ENCODE assay signal across 8 mouse cellular contexts in genomic region chr2:167188315-167189207, GRCm38 (mm10). TPM values are rescaled to one million over a fixed set of nuclear protein-coding genes. Genes with fewer than 3 reads are reported as not detected.
A peak's percentile ranks its signal among the peaks of the same experiment; 100 is the strongest.
DNase-seq lines count a peak whose midpoint lies in the region; ATAC-seq lines count a peak whose summit lies in the region.

No protein-coding gene starts in this region.

- H3K36me3 ChIP-seq in embryonic facial prominence, embryonic 10.5 days (replicated peaks), result no peaks in the 10 kb centered on the region; the same call in 1 of the 2 replicates
- no peaks in the 10 kb centered on the region for H3K36me3 ChIP-seq in heart, embryonic 12.5 days
- no peaks in the 10 kb centered on the region for H3K36me3 ChIP-seq in kidney, embryonic 15.5 days

- 14% methylated on average over 81 of the region's 83 CpGs for WGBS in embryonic facial prominence, embryonic 10.5 days
- WGBS in heart, embryonic 12.5 days, result 12% methylated on average over 76 of the region's 83 CpGs
- WGBS in kidney, embryonic 15.5 days, result 13% methylated on average over 72 of the region's 83 CpGs

- peak; percentile 59 to 60 for DNase-seq in left cerebral cortex, postnatal 36 days (ENCODE audit: low spot score in 2 of 2)
- DNase-seq in left cerebral cortex, adult 9 months (ENCODE audit: low spot score in 2 of 2), result no peak
- DNase-seq in embryonic facial prominence, embryonic 10.5 days (ENCODE audit: low spot score), result peak; percentile 88
- peak; percentile 83 for DNase-seq in lung, postnatal 36 days
- peak; percentile 86 for DNase-seq in retina, postnatal 1 day
- peak; percentile 86 for DNase-seq in urinary bladder, postnatal 14 days (ENCODE audit: low spot score)

- peak overlapping the region; percentile 90 for H3K4me2 ChIP-seq in heart, embryonic 12.5 days
- peak overlapping the region; percentile 90 for H3K4me2 ChIP-seq in kidney, embryonic 15.5 days

- H3K27ac ChIP-seq in embryonic facial prominence, embryonic 10.5 days (replicated peaks), result no peak overlapping the region
- H3K27ac ChIP-seq in heart, embryonic 12.5 days (ENCODE audit: poor library complexity, severe bottlenecking), result no peak overlapping the region
- peak overlapping the region; percentile 41; the same call in 1 of the 2 replicates for H3K27ac ChIP-seq in kidney, embryonic 15.5 days

- H3K4me3 ChIP-seq in embryonic facial prominence, embryonic 10.5 days, result peak overlapping the region; percentile 63
- peak overlapping the region; percentile 58 for H3K4me3 ChIP-seq in heart, embryonic 12.5 days
- H3K4me3 ChIP-seq in kidney, embryonic 15.5 days (replicated peaks), result peak overlapping the region; percentile 58

- peaks cover 76% of the 10 kb centered on the region for H3K27me3 ChIP-seq in embryonic facial prominence, embryonic 10.5 days (replicated peaks; ENCODE audit: low read depth, poor library complexity, severe bottlenecking)
- peaks cover 76% of the 10 kb centered on the region for H3K27me3 ChIP-seq in heart, embryonic 12.5 days (replicated peaks)
- peaks cover 50% of the 10 kb centered on the region for H3K27me3 ChIP-seq in kidney, embryonic 15.5 days

- ATAC-seq in heart, embryonic 12.5 days (ENCODE audit: insufficient number of reproducible peaks, low FRiP score), result peak; percentile 46
- ATAC-seq in kidney, embryonic 15.5 days (replicated peaks; ENCODE audit: low FRiP score), result peak; percentile 65

- H3K9me3 ChIP-seq in embryonic facial prominence, embryonic 10.5 days, result no peaks in the 10 kb centered on the region
- H3K9me3 ChIP-seq in heart, embryonic 12.5 days (replicated peaks), result no peaks in the 10 kb centered on the region
- no peaks in the 10 kb centered on the region for H3K9me3 ChIP-seq in kidney, embryonic 15.5 days (replicated peaks)

- intact Hi-C loops in left cerebral cortex, postnatal 36 days (cut with DNase I), result loop anchor here (5.0 kb wide), 1 partner anchor 51 kb away; no protein-coding TSS in a partner anchor

- H3K9ac ChIP-seq in heart, embryonic 12.5 days, result peak overlapping the region; percentile 23; the same call in 1 of the 2 replicates
- H3K9ac ChIP-seq in kidney, embryonic 15.5 days, result 0 out of 2 replicates have a peak overlapping the region, but pooled peaks have one; percentile 29

- peaks cover 38% of the 10 kb centered on the region for H3K4me1 ChIP-seq in embryonic facial prominence, embryonic 10.5 days
- peaks cover 14% of the 10 kb centered on the region for H3K4me1 ChIP-seq in heart, embryonic 12.5 days (replicated peaks)
- peaks cover 34% of the 10 kb centered on the region for H3K4me1 ChIP-seq in kidney, embryonic 15.5 days

RNA-seq across cellular contexts. Expression of gene Kcnb1, which starts 1.4 kb away (rescaled TPM):
- 100 to 1,000 TPM; 217 to 219 TPM for total RNA-seq in left cerebral cortex, postnatal 36 days (2021)
- polyA plus RNA-seq in embryonic facial prominence, embryonic 10.5 days (2016; fragmentation: Nextera tagmentation; extraction: Ambion mirVana), result 0.40 and 0.52 TPM in 2 replicates
- 0.24 and 0.30 TPM in 2 replicates for polyA plus RNA-seq in heart, embryonic 12.5 days (2016; fragmentation: Nextera tagmentation; extraction: Ambion mirVana)
- polyA plus RNA-seq in kidney, embryonic 15.5 days (2015; fragmentation: Nextera tagmentation; extraction: Ambion mirVana), result 0.95 and 1.9 TPM in 2 replicates

RNA-seq across cellular contexts. Expression of gene Ptgis, which starts 51.8 kb away (rescaled TPM):
- total RNA-seq in left cerebral cortex, postnatal 36 days (2021), result 1 to 10 TPM; 1.6 to 1.8 TPM
- 13.7 and 14.6 TPM in 2 replicates for polyA plus RNA-seq in embryonic facial prominence, embryonic 10.5 days (2016; fragmentation: Nextera tagmentation; extraction: Ambion mirVana)
- polyA plus RNA-seq in heart, embryonic 12.5 days (2016; fragmentation: Nextera tagmentation; extraction: Ambion mirVana), result 22.5 and 22.9 TPM in 2 replicates
- polyA plus RNA-seq in kidney, embryonic 15.5 days (2015; fragmentation: Nextera tagmentation; extraction: Ambion mirVana), result 18.7 and 21.1 TPM in 2 replicates

Comparison
In these comparisons a context has a peak if more than half of its experiments do, and no peak if none do; other contexts are left out.
1. DNase-seq: peak in left cerebral cortex, postnatal 36 days (2 of 2), embryonic facial prominence, embryonic 10.5 days (single experiment), lung, postnatal 36 days (single experiment), retina, postnatal 1 day (single experiment) and urinary bladder, postnatal 14 days (single experiment); none in left cerebral cortex, adult 9 months (0 of 2).
2. Peak in every context shown above with its lines, with median percentiles within 50 percentile points of each other: H3K4me3 ChIP-seq.